Mouse (Mus musculus): ENCODE measurements at regions not wholly inside any gene's neighbourhood (a gene's known extent, or its start where the extent isn't known, plus 50 kb on each side); places are given as distances from the start of the nearest gene placed in this dataset.

- no peak for DNase-seq (ENCODE audit: low spot score)
Observed at GRCm38 (mm10) chr4:56160551-56161256, 579.2 kb upstream of the Gm26657 start.

GRCm38 (mm10) chr4:56157521-56158065, 582.3 kb upstream of the Gm26657 start:
- no peak for DNase-seq (ENCODE audit: low spot score)

DNA sequence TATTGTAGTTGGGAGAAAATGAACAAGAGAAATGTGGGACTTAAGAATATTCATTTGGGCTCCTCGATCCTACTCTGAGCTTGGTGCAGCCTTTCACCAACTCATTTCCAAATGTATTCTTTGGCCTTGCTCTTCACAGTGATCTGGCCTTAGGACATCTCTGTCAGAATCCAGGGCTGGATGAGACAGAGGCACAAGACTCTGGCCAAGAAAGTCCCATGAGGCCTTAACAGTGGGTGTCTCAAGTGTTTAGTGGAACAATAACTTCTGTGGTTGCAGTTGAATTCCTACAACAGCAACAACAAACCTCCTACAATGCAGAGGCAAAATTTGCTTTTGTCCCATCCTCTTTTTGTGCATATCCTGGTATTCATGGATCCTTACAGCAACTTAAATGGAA, 589.2 kb upstream of the Gm26657 start:
- no peak for DNase-seq (ENCODE audit: low spot score)

- DNase-seq (ENCODE audit: low spot score): no peak
Observed at GRCm38 (mm10) chr4:56143827-56144226, 596.0 kb upstream of the Gm26657 start.

DNA sequence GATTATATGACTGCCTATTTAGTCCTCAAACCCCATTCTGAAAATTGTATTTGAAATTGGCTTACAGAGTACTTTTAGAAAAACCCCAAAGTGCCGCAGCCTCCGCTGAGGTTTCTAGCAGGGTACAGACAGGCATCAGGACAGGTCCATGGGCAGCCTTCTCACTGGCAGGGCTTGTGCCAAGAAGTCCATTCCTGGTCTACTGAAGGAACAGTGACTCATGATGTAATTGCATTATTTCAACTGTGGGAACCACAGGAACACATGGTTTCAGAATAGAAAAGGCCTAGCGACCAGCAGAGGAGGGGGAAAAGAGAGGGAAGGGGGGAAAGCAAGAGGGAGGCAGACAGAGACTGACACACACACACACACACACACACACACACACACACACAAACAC, 603.0 kb upstream of the Gm26657 start:
- DNase-seq (ENCODE audit: low spot score): no peak

GRCm38 (mm10) chr4:56134350-56134749, 602.1 kb upstream of the Klf4 start:
- DNase-seq (ENCODE audit: low spot score): no peak

DNA sequence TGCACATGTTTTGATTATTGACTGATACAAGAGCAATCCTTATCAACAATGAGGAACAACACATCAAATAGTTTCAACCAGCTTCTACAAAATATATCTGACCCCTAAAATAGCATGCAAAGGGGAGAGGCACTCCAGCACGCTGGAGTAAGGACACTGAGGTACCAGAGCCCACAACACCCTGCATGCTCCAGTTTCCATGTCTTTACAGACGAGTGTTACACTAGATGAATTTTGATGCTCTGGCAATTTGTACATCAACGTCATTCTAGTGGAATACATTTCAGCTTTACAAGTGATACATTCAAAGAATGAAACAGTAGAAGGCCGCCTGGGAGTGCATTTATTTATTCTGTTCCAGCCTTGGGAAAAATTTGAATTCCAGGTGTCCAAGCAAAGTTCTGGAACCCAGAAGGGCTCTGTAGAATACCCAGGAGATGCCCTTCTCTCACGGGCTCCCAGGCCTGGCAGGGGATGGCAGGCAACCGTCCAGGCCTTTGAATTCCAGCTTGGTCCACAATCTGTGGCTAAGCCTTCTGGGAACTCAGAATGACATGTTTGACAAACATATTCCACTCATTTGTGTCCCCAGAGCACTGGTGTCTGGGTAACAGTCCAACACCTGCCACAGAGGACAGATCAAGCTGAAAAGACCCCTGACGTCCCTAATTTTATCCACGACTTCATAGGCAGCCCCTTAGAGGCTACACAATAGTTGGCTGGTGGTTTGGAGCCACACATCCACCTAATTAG, 595.6 kb upstream of the Klf4 start:
- DNase-seq (ENCODE audit: low spot score): no peak

- no peak for DNase-seq (ENCODE audit: low spot score)
Observed at GRCm38 (mm10) chr4:56124515-56124914, 592.2 kb upstream of the Klf4 start.

- no peak for DNase-seq (ENCODE audit: low spot score)
Observed at GRCm38 (mm10) chr4:56122198-56122597, 589.9 kb upstream of the Klf4 start.

GRCm38 (mm10) chr4:56121664-56122063, 589.4 kb upstream of the Klf4 start:
- no peak for DNase-seq (ENCODE audit: low spot score)

GRCm38 (mm10) chr4:56120357-56120756, 588.1 kb upstream of the Klf4 start:
- no peak for DNase-seq (ENCODE audit: low spot score)

DNA sequence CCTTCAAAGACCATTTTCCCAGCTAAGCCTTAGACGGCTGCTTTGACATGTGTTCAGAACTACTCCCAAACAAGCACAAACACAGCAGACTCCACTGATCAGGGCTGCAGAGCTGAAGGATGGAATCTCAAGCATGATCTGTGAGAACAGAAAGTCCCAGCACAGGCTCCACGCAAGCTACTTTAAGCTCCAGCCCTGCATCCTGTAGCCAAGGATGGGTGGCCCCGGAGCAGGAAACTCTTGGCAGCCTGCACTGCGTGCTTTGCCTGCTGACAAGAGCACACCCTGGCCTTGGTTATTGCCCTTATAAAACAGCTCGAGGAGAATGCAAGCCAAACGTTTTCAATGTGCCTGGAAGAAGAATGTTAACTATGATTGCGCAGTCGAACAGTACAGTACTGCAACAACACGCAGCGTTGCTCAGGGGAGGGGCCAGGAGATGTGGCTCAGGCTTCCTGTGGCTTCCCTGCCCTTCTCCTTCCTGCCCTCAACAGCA, 581.5 kb upstream of the Klf4 start:
- DNase-seq (ENCODE audit: low spot score): no peak

DNA sequence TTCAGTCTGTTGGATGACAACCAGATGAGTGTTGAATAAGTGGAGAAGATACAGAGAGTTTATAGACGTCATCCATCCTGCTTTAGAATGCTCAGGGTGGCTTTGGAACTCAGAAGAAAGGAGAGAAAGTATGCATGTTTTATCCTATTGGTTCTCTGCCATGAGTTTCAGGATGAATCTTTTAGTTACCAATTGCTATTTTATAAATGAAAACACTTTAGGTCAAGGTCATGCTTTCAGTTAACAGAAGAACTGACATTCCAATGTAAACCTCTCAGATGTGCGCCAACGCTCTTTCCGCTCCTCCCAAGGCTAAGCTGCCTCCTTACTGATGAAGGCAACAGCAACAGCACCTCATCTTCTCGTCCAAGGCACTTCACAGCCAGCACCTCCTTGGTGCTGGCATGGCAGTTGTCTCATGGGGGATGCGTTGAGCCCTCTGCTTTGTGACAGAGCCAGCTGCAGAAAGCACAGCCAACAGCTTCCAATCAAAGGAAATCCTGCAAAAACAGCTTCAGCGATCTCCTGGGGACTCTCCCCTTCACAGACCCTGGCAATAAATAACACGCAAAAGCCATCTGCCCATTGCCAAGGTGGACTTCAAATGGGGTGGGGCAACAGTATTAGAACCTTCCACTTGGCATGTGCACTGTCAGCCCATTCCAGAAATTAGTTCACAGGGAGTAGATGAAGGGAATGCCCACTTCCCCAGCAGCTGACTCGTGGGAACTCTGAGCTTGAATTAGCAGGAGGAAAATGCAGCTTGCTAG, 580.9 kb upstream of the Klf4 start:
- DNase-seq (ENCODE audit: low spot score): no peak

- DNase-seq (ENCODE audit: low spot score): no peak
Observed at GRCm38 (mm10) chr4:56106962-56107361, 574.7 kb upstream of the Klf4 start.

- DNase-seq (ENCODE audit: low spot score): no peak
Observed at GRCm38 (mm10) chr4:56102314-56102713, 570.0 kb upstream of the Klf4 start.

- DNase-seq (ENCODE audit: low spot score): no peak
Observed at GRCm38 (mm10) chr4:56090796-56091195, 558.5 kb upstream of the Klf4 start.

GRCm38 (mm10) chr4:56088701-56089100, 556.4 kb upstream of the Klf4 start:
- DNase-seq (ENCODE audit: low spot score): peak; percentile 41

GRCm38 (mm10) chr4:56086306-56086705, 554.0 kb upstream of the Klf4 start:
- DNase-seq (ENCODE audit: low spot score): no peak

DNA sequence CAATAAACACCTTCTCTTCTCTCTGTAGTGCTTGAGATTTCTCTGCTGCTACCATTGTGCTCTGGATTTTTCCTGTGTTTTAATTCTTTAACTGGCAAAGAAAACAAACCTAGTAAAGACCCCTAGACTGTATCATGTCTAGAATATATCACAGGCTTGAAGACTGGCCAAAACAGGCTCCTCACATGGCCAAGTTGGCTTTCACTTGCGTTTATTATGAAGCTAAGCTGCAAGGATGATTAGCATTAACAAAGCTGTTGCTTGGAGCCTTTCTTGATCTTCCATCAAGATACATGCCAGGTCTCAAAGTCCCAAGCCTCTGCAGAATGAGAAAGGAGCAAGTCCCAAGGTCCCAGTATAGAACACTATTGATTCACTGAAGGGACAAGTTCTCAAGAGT, 551.9 kb upstream of the Klf4 start:
- DNase-seq (ENCODE audit: low spot score): no peak

GRCm38 (mm10) chr4:56082411-56082810, 550.1 kb upstream of the Klf4 start:
- no peak for DNase-seq (ENCODE audit: low spot score)

GRCm38 (mm10) chr4:56080960-56081359, 548.7 kb upstream of the Klf4 start:
- DNase-seq (ENCODE audit: low spot score): no peak

DNA sequence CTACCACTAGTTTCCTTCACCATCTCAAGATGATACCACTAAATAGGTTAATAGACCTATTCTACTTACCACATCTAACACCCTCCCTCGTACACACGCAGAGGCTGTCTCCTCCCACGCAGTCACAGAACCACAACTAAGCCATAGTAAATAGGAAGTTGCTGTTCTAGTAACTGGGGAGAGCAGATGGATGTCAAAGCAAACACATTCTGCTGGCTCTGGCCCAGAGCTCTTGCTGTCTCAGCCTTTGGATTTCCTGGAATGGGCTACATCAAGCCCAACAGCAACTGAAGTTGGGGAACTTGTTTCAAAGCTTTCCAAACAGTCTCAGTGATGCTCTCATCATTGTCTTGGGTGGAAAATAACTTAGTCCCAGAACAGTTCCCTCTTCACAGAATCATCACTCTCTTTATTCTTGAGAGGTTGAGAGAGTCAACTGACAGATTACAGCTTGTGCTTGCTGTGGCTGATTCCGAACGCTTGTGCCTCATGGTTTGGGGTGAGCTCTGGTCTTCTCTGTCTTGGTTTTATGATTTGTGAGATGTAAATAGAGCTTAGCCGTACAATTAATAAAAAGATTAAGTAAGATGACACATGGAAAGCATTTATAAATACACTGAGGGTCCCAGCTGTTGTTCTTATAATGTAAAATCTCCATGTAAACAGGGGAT, 538.5 kb upstream of the Klf4 start:
- no peak for DNase-seq (ENCODE audit: low spot score)

Data from retina, embryonic 14.5 days (tissue).